Mouse (Mus musculus): Measurements from ENCODE around the gene Tmprss15.

DNA sequence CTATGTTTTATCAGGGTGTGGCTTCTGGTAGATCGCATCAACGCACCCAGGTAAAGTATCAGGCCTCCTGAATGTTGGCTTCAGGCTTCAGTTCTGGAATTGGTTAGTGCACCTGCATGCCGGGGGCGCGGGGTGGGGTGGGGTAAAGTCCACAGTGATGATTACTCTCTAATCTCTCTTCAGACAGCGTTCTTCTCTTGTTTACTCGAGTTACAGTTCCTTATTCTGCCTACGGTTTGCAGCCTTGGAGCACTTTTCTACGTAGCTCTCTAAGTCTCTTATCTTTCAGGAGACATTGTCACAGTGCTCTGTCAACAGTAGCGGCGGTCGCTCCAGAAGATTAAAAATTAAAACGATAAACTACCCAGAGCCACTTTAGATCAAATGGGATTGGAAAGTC lies 116.8 kb downstream of the Tmprss15 start:
- no peak for TF ChIP-seq UBTF (IDR thresholded peaks at IDR 0.05; ENCODE audit: borderline replicate concordance, insufficient read depth, low read depth, low read length)
- TF ChIP-seq RAD21 (IDR thresholded peaks at IDR 0.05; ENCODE audit: low read depth, low read length) = no peak
- TF ChIP-seq GATA1 (IDR thresholded peaks at IDR 0.05; ENCODE audit: low read depth, low read length) = peak; percentile 23; the same call in 1 of the 2 replicates

Data from MEL (cell line).